Mouse (Mus musculus): ENCODE results near the gene Cphx1. TPM values are rescaled to one million over a fixed set of nuclear protein-coding genes. Genes with fewer than 3 reads are reported as not detected.
"Not testable (repeated sequence)": the region's sequence is repeated elsewhere in the genome, so short reads cannot be mapped to it uniquely, and the experiment has no call there.

Gene Cphx1
- polyA plus RNA-seq, 1 experiment from 2014 or later = not detected

DNA sequence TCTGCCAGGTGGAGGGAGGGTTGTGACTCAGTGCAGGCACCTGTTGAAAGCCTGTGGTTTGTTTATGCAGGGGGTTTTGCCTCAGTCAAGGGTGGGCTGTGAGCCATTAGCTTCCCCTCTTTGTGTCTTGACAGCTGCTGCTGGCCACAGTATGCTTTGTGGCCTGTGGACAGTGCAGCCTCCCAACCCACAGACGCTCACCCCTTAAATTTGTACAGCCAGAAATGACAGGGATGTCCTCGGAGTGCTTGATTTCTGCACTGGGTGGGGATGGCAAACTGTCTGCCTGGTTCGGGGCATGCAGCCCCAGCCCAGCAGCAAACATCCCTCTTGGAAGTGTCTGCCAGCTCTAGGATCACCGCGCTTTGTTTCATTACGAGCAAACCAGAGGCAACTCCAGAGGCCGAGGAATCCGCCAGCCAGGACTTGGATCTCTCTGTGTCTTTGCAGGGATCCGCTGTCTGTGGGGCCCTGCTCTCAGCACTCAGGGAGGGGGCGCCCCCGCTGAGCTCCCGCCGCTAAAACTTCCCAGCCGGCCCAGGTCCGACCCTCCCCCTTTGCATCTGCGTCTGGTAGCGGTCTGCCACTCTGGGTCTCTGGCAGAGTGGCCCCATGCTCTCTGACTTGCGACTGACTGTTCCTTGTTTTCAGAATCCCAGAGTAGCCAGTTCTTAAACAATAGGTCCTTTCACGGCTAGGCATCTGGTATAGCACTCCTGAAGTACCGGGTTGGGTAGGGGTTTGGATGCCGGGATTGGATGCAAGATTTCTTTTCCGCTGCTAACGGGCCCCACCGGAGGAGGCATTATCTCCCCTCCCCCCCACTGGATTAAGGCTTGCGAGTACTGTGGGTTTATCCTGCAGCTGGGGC, 40.5 kb downstream of the Cphx1 start, which contains the start of gene Duxbl1:
Duxbl1 (plus strand) TSS at position 207 of the 871 bp plus-strand sequence.
- Histone ChIP-seq H3K4me2 (peak within 1 kb of the TSS; percentile 45), H3K4me3 (peak within 1 kb of the TSS; percentile 28), H3K27ac (peak within 1 kb of the TSS; percentile 88), H3K9ac (0 out of 2 replicates have a peak within 1 kb of the TSS, but pooled peaks have one; percentile 34)
- not testable (repeated sequence) for H3K4me1 ChIP-seq; H3K9me3 ChIP-seq; H3K36me3 ChIP-seq (replicated peaks); H3K27me3 ChIP-seq (replicated peaks)
- no CpG with 5 or more reads among the region's 25 CpGs for WGBS
- ATAC-seq (replicated peaks) = peak; percentile 90

DNA sequence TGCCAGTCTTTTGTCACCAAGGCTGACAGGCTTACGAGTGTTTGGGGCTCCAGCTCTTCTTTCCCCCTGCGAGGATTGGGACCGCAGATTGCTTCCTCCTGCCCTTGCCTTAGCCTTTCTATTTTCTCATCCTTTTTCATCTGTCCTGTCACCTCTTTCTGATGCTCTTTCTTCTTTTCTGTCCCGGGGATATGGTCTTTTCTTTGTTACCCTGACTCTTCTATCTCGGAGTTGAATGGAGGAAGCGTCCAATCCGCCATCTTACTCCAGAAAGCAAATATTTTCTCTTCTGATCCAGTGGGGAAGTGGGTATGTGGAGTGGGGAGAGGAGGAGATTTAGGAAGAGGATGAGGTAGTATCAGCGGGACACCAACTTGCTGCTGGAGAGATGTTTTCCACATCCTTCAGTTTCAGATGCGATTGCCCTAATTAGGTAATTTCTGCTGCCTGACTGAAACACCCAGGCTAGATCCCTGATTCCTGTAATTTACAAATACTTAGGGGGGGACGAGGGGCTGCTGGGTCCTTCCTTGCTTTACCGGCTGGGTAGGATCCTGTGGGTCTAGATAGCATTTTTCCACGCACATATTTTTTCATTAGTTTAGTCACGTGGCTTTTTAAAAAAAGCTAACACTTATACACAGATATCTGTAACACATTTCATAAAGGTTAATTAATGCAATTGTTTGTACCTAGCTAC, 41.3 kb downstream of the Cphx1 start:
- H3K27me3 ChIP-seq (replicated peaks); H3K9me3 ChIP-seq; H3K36me3 ChIP-seq (replicated peaks); H3K4me1 ChIP-seq: not testable (repeated sequence)
- 0 out of 2 replicates have a peak overlapping the region, but pooled peaks have one; percentile 34 for H3K9ac ChIP-seq
- peak overlapping the region; percentile 28 for H3K4me3 ChIP-seq
- 2% methylated on average over 7 of the region's 13 CpGs for WGBS
- peak overlapping the region; percentile 88 for H3K27ac ChIP-seq
- peak overlapping the region; percentile 45 for H3K4me2 ChIP-seq
- peak; percentile 56 for ATAC-seq (replicated peaks)

GRCm38 (mm10) chr14:25981880-25982279, 43.8 kb downstream of the Cphx1 start:
- not testable (repeated sequence) for H3K4me3 ChIP-seq; ATAC-seq (replicated peaks); H3K27ac ChIP-seq; H3K4me1 ChIP-seq; H3K27me3 ChIP-seq (replicated peaks); H3K4me2 ChIP-seq; H3K36me3 ChIP-seq (replicated peaks); H3K9ac ChIP-seq; H3K9me3 ChIP-seq
- WGBS = 83% methylated on average over 5 of the region's 9 CpGs

Other genes with a start within 250 kb of the Cphx1 start
- gene Ppif, start 244.2 kb upstream of the Cphx1 start, polyA plus RNA-seq (2015; fragmentation: Nextera tagmentation; extraction: Ambion mirVana) = 30.6 and 32.0 TPM in 2 replicates
- gene Zcchc24, start 169.3 kb upstream of the Cphx1 start, polyA plus RNA-seq (2015; fragmentation: Nextera tagmentation; extraction: Ambion mirVana) = 12.3 and 14.2 TPM in 2 replicates
- 2.5 and 2.6 TPM in 2 replicates for gene Anxa11, start 96.1 kb upstream of the Cphx1 start, polyA plus RNA-seq (2015; fragmentation: Nextera tagmentation; extraction: Ambion mirVana)
- 0.97 TPM in 1 of 2 replicates, not detected in the other for gene Plac9a, start 35.2 kb upstream of the Cphx1 start, polyA plus RNA-seq (2015; fragmentation: Nextera tagmentation; extraction: Ambion mirVana)
- 3.5 and 5.7 TPM in 2 replicates for gene Tmem254a, start 10.6 kb upstream of the Cphx1 start, polyA plus RNA-seq (2015; fragmentation: Nextera tagmentation; extraction: Ambion mirVana)
- gene Duxbl1, start 40.3 kb downstream of the Cphx1 start, polyA plus RNA-seq (2015; fragmentation: Nextera tagmentation; extraction: Ambion mirVana) = 2.5 and 3.5 TPM in 2 replicates
- gene Gm9780, start 104.4 kb downstream of the Cphx1 start, polyA plus RNA-seq (2015; fragmentation: Nextera tagmentation; extraction: Ambion mirVana) = 9.2 and 9.3 TPM in 2 replicates
- 22.5 and 27.3 TPM in 2 replicates for gene Tmem254c, start 129.1 kb downstream of the Cphx1 start, polyA plus RNA-seq (2015; fragmentation: Nextera tagmentation; extraction: Ambion mirVana)
- gene Cphx2, start 143.2 kb downstream of the Cphx1 start, polyA plus RNA-seq (2015; fragmentation: Nextera tagmentation; extraction: Ambion mirVana) = not detected in 2 replicates
- gene Cphx3, start 144.0 kb downstream of the Cphx1 start, polyA plus RNA-seq (2015; fragmentation: Nextera tagmentation; extraction: Ambion mirVana) = not detected in 2 replicates
- 0.46 and 1.2 TPM in 2 replicates for gene Duxbl2, start 180.0 kb downstream of the Cphx1 start, polyA plus RNA-seq (2015; fragmentation: Nextera tagmentation; extraction: Ambion mirVana)
- 6.6 and 9.8 TPM in 2 replicates for gene Plac9b, start 244.2 kb downstream of the Cphx1 start, polyA plus RNA-seq (2015; fragmentation: Nextera tagmentation; extraction: Ambion mirVana)